Mouse (Mus musculus) thymus, adult 2 months (tissue): ENCODE results near the gene Olfr992.

Source experiments
- CTCF ChIP-seq: fragments of 200-500 bp; IDR thresholded peaks from 2 replicates; pipeline ENCODE4 v1.5.1; 2012; ENCODE audit warnings: mild to moderate bottlenecking, control low read depth, low read length, moderate library complexity, borderline replicate concordance; ENCODE audit not compliant: control insufficient read depth, poor library complexity, insufficient read depth; ENCODE audit errors: extremely low read depth
- POLR2A ChIP-seq: fragments of 200-500 bp; IDR thresholded peaks from 2 replicates; pipeline ENCODE4 v1.6.1; 2012; ENCODE audit warnings: mild to moderate bottlenecking, low read length, control low read depth, moderate library complexity; ENCODE audit not compliant: control insufficient read depth, poor library complexity, insufficient read depth; ENCODE audit errors: extremely low read depth

GRCm38 (mm10) chr2:85414777-85415176 is 5.5 kb upstream of the Olfr992 start, which contains the start of gene Olfr993:
- no peak for TF ChIP-seq CTCF
- TF ChIP-seq POLR2A: no peak
